Mouse (Mus musculus): ENCODE data around the gene Poc5.

GRCm38 (mm10) chr13:96428531-96428930, 40.4 kb downstream of the Poc5 start:
- TF ChIP-seq ZNF384 (IDR thresholded peaks at IDR 0.05; ENCODE audit: low read depth, low read length) (no peak), HCFC1 (IDR thresholded peaks at IDR 0.05; ENCODE audit: borderline replicate concordance, insufficient read depth, low read length) (no peak)

Data from ES-E14 (cell line).